Mouse (Mus musculus): ENCODE results near the gene Gadd45g.

DNA sequence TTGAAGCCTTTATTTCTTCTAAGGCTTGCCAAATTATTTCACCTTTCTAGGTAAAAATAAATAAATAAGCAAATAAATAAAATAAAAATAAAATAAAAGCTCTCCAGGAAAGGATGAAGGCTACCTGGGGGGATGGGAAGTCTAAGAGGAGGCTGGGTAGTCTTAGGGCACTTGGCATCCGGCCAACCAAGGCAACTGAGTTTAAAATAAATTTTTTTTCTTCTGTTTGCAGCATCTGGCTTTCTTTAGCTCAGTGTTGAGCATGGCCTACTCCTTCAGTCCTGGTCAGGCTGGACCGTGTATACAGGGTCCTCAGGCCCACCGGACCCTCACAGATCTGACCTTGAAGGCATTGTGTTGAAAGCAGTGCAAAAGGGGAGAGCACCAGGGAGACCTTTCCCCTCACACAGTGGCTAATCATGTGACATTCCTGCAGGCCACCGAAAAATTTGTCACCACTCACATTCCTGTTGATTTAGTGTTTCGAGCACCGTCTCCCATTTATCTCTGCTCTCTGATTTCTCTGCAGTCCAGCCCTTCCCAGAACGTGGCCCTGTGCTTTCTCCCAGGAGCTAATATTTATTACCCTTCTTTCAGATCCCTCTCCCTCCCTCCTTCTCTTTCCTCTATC lies 6.2 kb downstream of the Gadd45g start:
- no peak for TF ChIP-seq GATA1 (IDR thresholded peaks at IDR 0.05; ENCODE audit: borderline replicate concordance, low read length)
- no peak for TF ChIP-seq FLI1 (IDR thresholded peaks at IDR 0.05; ENCODE audit: low read length)
